Mouse (Mus musculus) thymus, adult 2 months (tissue): ENCODE measurements around the gene Spert.

ENCODE experiments used
- CTCF ChIP-seq: fragments of 200-500 bp; IDR thresholded peaks from 2 replicates; pipeline ENCODE4 v1.5.1; 2012; ENCODE audit warnings: mild to moderate bottlenecking, control low read depth, low read length, moderate library complexity, borderline replicate concordance; ENCODE audit not compliant: control insufficient read depth, poor library complexity, insufficient read depth; ENCODE audit errors: extremely low read depth
- POLR2A ChIP-seq: fragments of 200-500 bp; IDR thresholded peaks from 2 replicates; pipeline ENCODE4 v1.6.1; 2012; ENCODE audit warnings: mild to moderate bottlenecking, low read length, control low read depth, moderate library complexity; ENCODE audit not compliant: control insufficient read depth, poor library complexity, insufficient read depth; ENCODE audit errors: extremely low read depth

- TF ChIP-seq POLR2A (no peak), CTCF (no peak)
These were observed 27.3 kb downstream of the Spert start for GRCm38 (mm10) chr14:75565534-75566140.
